Mouse (Mus musculus): ENCODE data around the gene 9230110F15Rik. TPM values are rescaled to one million over a fixed set of nuclear protein-coding genes. Genes with fewer than 3 reads are reported as not detected.
"Not testable (repeated sequence)": the region's sequence is repeated elsewhere in the genome, so short reads cannot be mapped to it uniquely, and the experiment has no call there.

Gene 9230110F15Rik
- polyA plus RNA-seq (2014; fragmentation: Nextera tagmentation; extraction: Ambion mirVana) = not detected in 2 replicates

DNA sequence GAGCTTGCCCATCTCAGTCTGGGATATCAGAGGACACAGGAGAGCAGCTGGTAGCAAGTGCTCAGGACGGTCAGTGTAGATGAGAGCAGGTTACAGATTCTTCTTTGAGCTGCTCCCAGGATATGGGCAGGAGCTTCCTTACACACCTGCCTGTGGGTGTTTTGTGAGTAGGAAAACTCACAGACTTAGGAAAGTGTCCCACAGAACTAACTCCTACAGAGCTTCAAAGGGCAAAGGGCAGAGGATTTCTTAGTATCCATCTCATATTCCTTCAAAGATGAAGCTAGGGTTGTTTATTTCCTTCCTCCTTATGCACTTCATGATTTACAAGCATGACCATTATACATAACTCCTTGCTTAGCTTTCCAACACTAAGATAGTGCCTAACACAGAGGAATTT is at the start of gene 9230110F15Rik:
TSS of gene 9230110F15Rik (minus strand) at position 101 of the 400 bp plus-strand sequence.
- no peak within 1 kb of the TSS for H3K4me2 ChIP-seq (ENCODE audit: low read length)
- WGBS = 70% methylated on average over 1 of the region's 1 CpGs
- H3K4me1 ChIP-seq (ENCODE audit: control insufficient read depth in 2 of 2, insufficient read depth in 2 of 2, low read length in 2 of 2) = no peaks in the 10 kb centered on the region
- H3K27ac ChIP-seq (replicated peaks in 1 of 2; ENCODE audit: control insufficient read depth in 1 of 2, insufficient read depth in 1 of 2, low read depth in 2 of 2, low read length in 2 of 2) = no peak within 1 kb of the TSS
- no peak within 1 kb of the TSS for H3K4me3 ChIP-seq (ENCODE audit: control insufficient read depth in 1 of 2, insufficient read depth in 1 of 2, low read depth in 1 of 2, low read length in 2 of 2)
- no peak within 1 kb of the TSS for H3K9ac ChIP-seq (ENCODE audit: low read length)
- no peaks in the 10 kb centered on the region for H3K36me3 ChIP-seq (ENCODE audit: control insufficient read depth, insufficient read depth, low read length)
- H3K9me3 ChIP-seq (ENCODE audit: control insufficient read depth, low read length) = no peaks in the 10 kb centered on the region
- ATAC-seq (ENCODE audit: insufficient number of reproducible peaks, insufficient read depth, low FRiP score, low read depth) = no peak
- H3K27me3 ChIP-seq (ENCODE audit: control insufficient read depth, insufficient read depth, low read length) = no peaks in the 10 kb centered on the region

GRCm38 (mm10) chr9:35893112-35893511 is 49.2 kb upstream of the 9230110F15Rik start:
- H3K27me3 ChIP-seq (ENCODE audit: control insufficient read depth, insufficient read depth, low read length); ATAC-seq (ENCODE audit: insufficient number of reproducible peaks, insufficient read depth, low FRiP score, low read depth); H3K27ac ChIP-seq (replicated peaks in 1 of 2; ENCODE audit: control insufficient read depth in 1 of 2, insufficient read depth in 1 of 2, low read depth in 2 of 2, low read length in 2 of 2); H3K4me3 ChIP-seq (ENCODE audit: control insufficient read depth in 1 of 2, insufficient read depth in 1 of 2, low read depth in 1 of 2, low read length in 2 of 2); H3K36me3 ChIP-seq (ENCODE audit: control insufficient read depth, insufficient read depth, low read length); H3K4me1 ChIP-seq (ENCODE audit: control insufficient read depth in 2 of 2, insufficient read depth in 2 of 2, low read length in 2 of 2); H3K4me2 ChIP-seq (ENCODE audit: low read length); H3K9me3 ChIP-seq (ENCODE audit: control insufficient read depth, low read length); H3K9ac ChIP-seq (ENCODE audit: low read length): not testable (repeated sequence)
- 58% methylated on average over 1 of the region's 1 CpGs for WGBS

- not testable (repeated sequence) for H3K27ac ChIP-seq (replicated peaks in 1 of 2; ENCODE audit: control insufficient read depth in 1 of 2, insufficient read depth in 1 of 2, low read depth in 2 of 2, low read length in 2 of 2); H3K9ac ChIP-seq (ENCODE audit: low read length); H3K9me3 ChIP-seq (ENCODE audit: control insufficient read depth, low read length); H3K4me3 ChIP-seq (ENCODE audit: control insufficient read depth in 1 of 2, insufficient read depth in 1 of 2, low read depth in 1 of 2, low read length in 2 of 2); H3K4me1 ChIP-seq (ENCODE audit: control insufficient read depth in 2 of 2, insufficient read depth in 2 of 2, low read length in 2 of 2); ATAC-seq (ENCODE audit: insufficient number of reproducible peaks, insufficient read depth, low FRiP score, low read depth); H3K36me3 ChIP-seq (ENCODE audit: control insufficient read depth, insufficient read depth, low read length); H3K27me3 ChIP-seq (ENCODE audit: control insufficient read depth, insufficient read depth, low read length); H3K4me2 ChIP-seq (ENCODE audit: low read length)
- 91% methylated on average over 15 of the region's 15 CpGs for WGBS
These were observed 26.1 kb downstream of the 9230110F15Rik start for GRCm38 (mm10) chr9:35817881-35818280.

GRCm38 (mm10) chr9:35798146-35798545 is 45.8 kb downstream of the 9230110F15Rik start:
- 0 out of 2 replicates have a peak, but pooled peaks cover 3% of the 10 kb centered on the region for H3K9me3 ChIP-seq (ENCODE audit: control insufficient read depth, low read length)
- H3K4me3 ChIP-seq (ENCODE audit: control insufficient read depth in 1 of 2, insufficient read depth in 1 of 2, low read depth in 1 of 2, low read length in 2 of 2) = no peak overlapping the region
- H3K27ac ChIP-seq (replicated peaks in 1 of 2; ENCODE audit: control insufficient read depth in 1 of 2, insufficient read depth in 1 of 2, low read depth in 2 of 2, low read length in 2 of 2) = no peak overlapping the region
- H3K36me3 ChIP-seq (ENCODE audit: control insufficient read depth, insufficient read depth, low read length) = no peaks in the 10 kb centered on the region
- no peak for ATAC-seq (ENCODE audit: insufficient number of reproducible peaks, insufficient read depth, low FRiP score, low read depth)
- no peaks in the 10 kb centered on the region for H3K27me3 ChIP-seq (ENCODE audit: control insufficient read depth, insufficient read depth, low read length)
- H3K9ac ChIP-seq (ENCODE audit: low read length) = no peak overlapping the region
- no peak overlapping the region for H3K4me2 ChIP-seq (ENCODE audit: low read length)
- no peaks in the 10 kb centered on the region for H3K4me1 ChIP-seq (ENCODE audit: control insufficient read depth in 2 of 2, insufficient read depth in 2 of 2, low read length in 2 of 2)

- Histone ChIP-seq H3K9ac (ENCODE audit: low read length) (no peak within 1 kb of the TSS), H3K27ac (replicated peaks in 1 of 2; ENCODE audit: control insufficient read depth in 1 of 2, insufficient read depth in 1 of 2, low read depth in 2 of 2, low read length in 2 of 2) (no peak within 1 kb of the TSS), H3K9me3 (ENCODE audit: control insufficient read depth, low read length) (no peaks in the 10 kb centered on the region), H3K4me1 (ENCODE audit: control insufficient read depth in 2 of 2, insufficient read depth in 2 of 2, low read length in 2 of 2) (no peaks in the 10 kb centered on the region), H3K36me3 (ENCODE audit: control insufficient read depth, insufficient read depth, low read length) (no peaks in the 10 kb centered on the region), H3K4me2 (ENCODE audit: low read length) (no peak within 1 kb of the TSS), H3K4me3 (ENCODE audit: control insufficient read depth in 1 of 2, insufficient read depth in 1 of 2, low read depth in 1 of 2, low read length in 2 of 2) (no peak within 1 kb of the TSS), H3K27me3 (ENCODE audit: control insufficient read depth, insufficient read depth, low read length) (no peaks in the 10 kb centered on the region)
- no peak for ATAC-seq (ENCODE audit: insufficient number of reproducible peaks, insufficient read depth, low FRiP score, low read depth)
- WGBS = 84% methylated on average over 3 of the region's 3 CpGs
These were observed 53.9 kb downstream of the 9230110F15Rik start, which contains the start of the genes Gm27235 and D730048I06Rik for GRCm38 (mm10) chr9:35790001-35790400. Gene Gm27235 (minus strand): TSS chr9:35790101. Gene D730048I06Rik (minus strand): TSS chr9:35790112.

Other genes with a start within 250 kb of the 9230110F15Rik start
- gene Pate4, start 232.2 kb downstream of the 9230110F15Rik start, polyA plus RNA-seq (2014; fragmentation: Nextera tagmentation; extraction: Ambion mirVana) = not detected in 2 replicates
- gene Pate3, start 195.9 kb downstream of the 9230110F15Rik start, polyA plus RNA-seq (2014; fragmentation: Nextera tagmentation; extraction: Ambion mirVana) = not detected in 2 replicates
- gene Pate1, start 156.8 kb downstream of the 9230110F15Rik start, polyA plus RNA-seq (2014; fragmentation: Nextera tagmentation; extraction: Ambion mirVana) = not detected in 2 replicates
- gene Gm17677, start 103.1 kb downstream of the 9230110F15Rik start, polyA plus RNA-seq (2014; fragmentation: Nextera tagmentation; extraction: Ambion mirVana) = not detected in 2 replicates
- gene Gm17727, start 66.0 kb downstream of the 9230110F15Rik start, polyA plus RNA-seq (2014; fragmentation: Nextera tagmentation; extraction: Ambion mirVana) = not detected in 2 replicates
- gene Gm27235, start 54.0 kb downstream of the 9230110F15Rik start, polyA plus RNA-seq (2014; fragmentation: Nextera tagmentation; extraction: Ambion mirVana) = not detected in 2 replicates
- not detected in 2 replicates for gene D730048I06Rik, start 54.0 kb downstream of the 9230110F15Rik start, polyA plus RNA-seq (2014; fragmentation: Nextera tagmentation; extraction: Ambion mirVana)
- gene 9230113P08Rik, start 64.3 kb upstream of the 9230110F15Rik start, polyA plus RNA-seq (2014; fragmentation: Nextera tagmentation; extraction: Ambion mirVana) = not detected in 2 replicates

All from heart, embryonic 14.5 days (tissue).